21 mouse cellular contexts compared by ENCODE assay signal in genomic region chr7:25449913-25450890, GRCm38 (mm10). TPM values are rescaled to one million over a fixed set of nuclear protein-coding genes. Genes with fewer than 3 reads are reported as not detected.
A peak's percentile ranks its signal among the peaks of the same experiment; 100 is the strongest.
DNase-seq lines count a peak whose midpoint lies in the region; ATAC-seq and TF ChIP-seq lines count a peak whose summit lies in the region.
"Had no signal": no experiment of that assay in that cellular context is flagged by ENCODE, and none has a peak within 500 bp of the region (broad histone marks: within the 10 kb centered on the region; RNA-seq: fewer than 3 reads in every experiment).

No protein-coding gene starts in this region.

- 0 out of 2 replicates have a peak overlapping the region, but pooled peaks have one; percentile 22 for H3K4me2 ChIP-seq in intestine, embryonic 15.5 days (replicated peaks)
- H3K4me2 ChIP-seq in kidney, embryonic 15.5 days = no peak overlapping the region
- peak overlapping the region; percentile 18; the same call in 1 of the 2 replicates for H3K4me2 ChIP-seq in liver, embryonic 16.5 days (ENCODE audit: low read depth, low read length)
- no peak overlapping the region for H3K4me2 ChIP-seq in midbrain, postnatal 0 days (ENCODE audit: low read depth, low read length, poor library complexity, severe bottlenecking)
- H3K4me2 ChIP-seq: hindbrain, embryonic 14.5 days; limb, embryonic 12.5 days had no signal

- no peaks in the 10 kb centered on the region for H3K9me3 ChIP-seq in heart, embryonic 10.5 days
- H3K9me3 ChIP-seq in intestine, embryonic 15.5 days = no peaks in the 10 kb centered on the region
- H3K9me3 ChIP-seq in kidney, embryonic 15.5 days (replicated peaks) = no peaks in the 10 kb centered on the region
- H3K9me3 ChIP-seq in liver, embryonic 16.5 days (replicated peaks; ENCODE audit: control insufficient read depth, low read length) = no peaks in the 10 kb centered on the region
- H3K9me3 ChIP-seq in midbrain, postnatal 0 days (ENCODE audit: low read length) = no peaks in the 10 kb centered on the region
- H3K9me3 ChIP-seq: forebrain, embryonic 10.5 days; limb, embryonic 12.5 days had no signal

- ATAC-seq in intestine, embryonic 15.5 days = peak; percentile 85
- peak; percentile 62; the same call in 1 of the 2 replicates for ATAC-seq in kidney, embryonic 15.5 days (replicated peaks; ENCODE audit: low FRiP score)
- peak; percentile 72 for ATAC-seq in liver, embryonic 16.5 days (ENCODE audit: low read depth)
- ATAC-seq in midbrain, postnatal 0 days (ENCODE audit: low FRiP score) = no peak

- intact Hi-C loops in heart, postnatal 36 days (cut with DNase I) = no loop called here

- H3K9ac ChIP-seq in intestine, embryonic 15.5 days = no peak overlapping the region
- no peak overlapping the region for H3K9ac ChIP-seq in kidney, embryonic 15.5 days
- no peak overlapping the region for H3K9ac ChIP-seq in liver, embryonic 16.5 days (ENCODE audit: low read depth, low read length)
- H3K9ac ChIP-seq in midbrain, postnatal 0 days (replicated peaks; ENCODE audit: low read length, poor library complexity, severe bottlenecking) = no peak overlapping the region
- H3K9ac ChIP-seq: hindbrain, embryonic 14.5 days; limb, embryonic 12.5 days had no signal

- peak; percentile 54 for DNase-seq in heart, embryonic 10.5 days (ENCODE audit: low spot score)
- DNase-seq in heart, postnatal 36 days = no peak
- DNase-seq in layer of hippocampus, adult 8-10 months (ENCODE audit: low spot score in 2 of 2) = no peak
- DNase-seq in midbrain, postnatal 0 days (ENCODE audit: low spot score) = no peak
- no peak for DNase-seq in spleen, postnatal 10 days (ENCODE audit: low spot score in 2 of 2)
- DNase-seq: cerebellum, adult 11 months; cerebellum, postnatal 25 days; retina, postnatal 1 day; thymus, postnatal 25 days had no signal

- no peak overlapping the region for H3K4me3 ChIP-seq in heart, embryonic 10.5 days
- H3K4me3 ChIP-seq in intestine, embryonic 15.5 days (replicated peaks) = no peak overlapping the region
- H3K4me3 ChIP-seq in kidney, embryonic 15.5 days (replicated peaks) = no peak overlapping the region
- H3K4me3 ChIP-seq in liver, embryonic 16.5 days (ENCODE audit: low read depth, low read length) = no peak overlapping the region
- no peak overlapping the region for H3K4me3 ChIP-seq in midbrain, postnatal 0 days (ENCODE audit: low read depth, low read length)
- H3K4me3 ChIP-seq: forebrain, embryonic 10.5 days; limb, embryonic 12.5 days had no signal

- H3K4me1 ChIP-seq in heart, embryonic 10.5 days = peaks cover 8% of the 10 kb centered on the region
- H3K4me1 ChIP-seq in intestine, embryonic 15.5 days (replicated peaks) = no peaks in the 10 kb centered on the region
- H3K4me1 ChIP-seq in kidney, embryonic 15.5 days = peaks cover 9% of the 10 kb centered on the region
- no peaks in the 10 kb centered on the region; the same call in 1 of the 2 replicates for H3K4me1 ChIP-seq in liver, embryonic 16.5 days (ENCODE audit: control insufficient read depth, low read depth, low read length)
- no peaks in the 10 kb centered on the region for H3K4me1 ChIP-seq in midbrain, postnatal 0 days (ENCODE audit: insufficient read depth, low read length)
- H3K4me1 ChIP-seq: forebrain, embryonic 10.5 days; limb, embryonic 12.5 days had no signal

- no peaks in the 10 kb centered on the region for H3K27me3 ChIP-seq in heart, embryonic 10.5 days (ENCODE audit: insufficient read depth, poor library complexity, severe bottlenecking)
- H3K27me3 ChIP-seq in intestine, embryonic 15.5 days (replicated peaks) = no peaks in the 10 kb centered on the region
- no peaks in the 10 kb centered on the region for H3K27me3 ChIP-seq in kidney, embryonic 15.5 days
- no peaks in the 10 kb centered on the region for H3K27me3 ChIP-seq in liver, embryonic 16.5 days (ENCODE audit: control insufficient read depth, insufficient read depth, low read depth, low read length)
- H3K27me3 ChIP-seq in midbrain, postnatal 0 days (ENCODE audit: insufficient read depth, low read length) = no peaks in the 10 kb centered on the region
- H3K27me3 ChIP-seq: CH12.LX; limb, embryonic 12.5 days had no signal

- no peak overlapping the region for H3K27ac ChIP-seq in heart, embryonic 10.5 days
- H3K27ac ChIP-seq in intestine, embryonic 15.5 days = no peak overlapping the region
- 0 out of 2 replicates have a peak overlapping the region, but pooled peaks have one; percentile 22 for H3K27ac ChIP-seq in kidney, embryonic 15.5 days
- H3K27ac ChIP-seq in liver, embryonic 16.5 days (ENCODE audit: low read length) = peak overlapping the region; percentile 57; the same call in 1 of the 2 replicates
- H3K27ac ChIP-seq in midbrain, postnatal 0 days (ENCODE audit: low read depth, low read length) = no peak overlapping the region
- H3K27ac ChIP-seq: forebrain, embryonic 10.5 days; hindbrain, embryonic 14.5 days; limb, embryonic 12.5 days had no signal

- TF ChIP-seq CTCF in midbrain, postnatal 0 days (IDR thresholded peaks at IDR 0.05) = no peak

- 34% methylated on average over 9 of the region's 9 CpGs for WGBS in heart, embryonic 10.5 days
- WGBS in intestine, embryonic 15.5 days = 30% methylated on average over 9 of the region's 9 CpGs
- 25% methylated on average over 9 of the region's 9 CpGs for WGBS in kidney, embryonic 15.5 days
- WGBS in liver, embryonic 16.5 days (ENCODE audit: insufficient replicate concordance) = 32% methylated on average over 9 of the region's 9 CpGs
- WGBS in midbrain, postnatal 0 days = 73% methylated on average over 9 of the region's 9 CpGs

- no peaks in the 10 kb centered on the region for H3K36me3 ChIP-seq in heart, embryonic 10.5 days
- H3K36me3 ChIP-seq in intestine, embryonic 15.5 days = no peaks in the 10 kb centered on the region
- no peaks in the 10 kb centered on the region for H3K36me3 ChIP-seq in kidney, embryonic 15.5 days
- H3K36me3 ChIP-seq in liver, embryonic 16.5 days (ENCODE audit: control insufficient read depth, insufficient read depth) = no peaks in the 10 kb centered on the region
- no peaks in the 10 kb centered on the region for H3K36me3 ChIP-seq in midbrain, postnatal 0 days (ENCODE audit: insufficient read depth, low read length)
- H3K36me3 ChIP-seq: forebrain, embryonic 10.5 days; limb, embryonic 12.5 days had no signal

RNA-seq across cellular contexts. Expression of gene Ceacam1, which starts 27.2 kb away (rescaled TPM):
- polyA plus RNA-seq in heart, embryonic 10.5 days (2016; fragmentation: Nextera tagmentation; extraction: Ambion mirVana) = 1.3 and 1.6 TPM in 2 replicates
- 10 to 100 TPM; 12.0 to 15.8 TPM for total RNA-seq in heart, postnatal 36 days (2021)
- polyA plus RNA-seq in intestine, embryonic 15.5 days (2015; fragmentation: Nextera tagmentation; extraction: Ambion mirVana) = 31.4 and 32.3 TPM in 2 replicates
- 3.9 and 11.4 TPM in 2 replicates for polyA plus RNA-seq in kidney, embryonic 15.5 days (2015; fragmentation: Nextera tagmentation; extraction: Ambion mirVana)
- polyA plus RNA-seq in liver, embryonic 16.5 days (2015; fragmentation: Nextera tagmentation; extraction: Ambion mirVana) = 15.0 and 19.6 TPM in 2 replicates
- total RNA-seq in layer of hippocampus, adult 8-10 months (2022) = 1 to 10 TPM; 2.3 to 5.1 (median 2.8) TPM
- 1.4 and 2.9 TPM in 2 replicates for total RNA-seq in midbrain, postnatal 0 days (2014; rRNA removed)
- 0.84 and 0.94 TPM in 2 replicates for polyA plus RNA-seq in midbrain, postnatal 0 days (2015; fragmentation: Nextera tagmentation; extraction: Ambion mirVana)

RNA-seq across cellular contexts. Expression of gene Cxcl17, which starts 37.5 kb away (rescaled TPM):
- 0.32 and 0.36 TPM in 2 replicates for polyA plus RNA-seq in heart, embryonic 10.5 days (2016; fragmentation: Nextera tagmentation; extraction: Ambion mirVana)
- total RNA-seq in heart, postnatal 36 days (2021) = not detected
- 0.45 TPM in 1 of 2 replicates, not detected in the other for polyA plus RNA-seq in intestine, embryonic 15.5 days (2015; fragmentation: Nextera tagmentation; extraction: Ambion mirVana)
- polyA plus RNA-seq in kidney, embryonic 15.5 days (2015; fragmentation: Nextera tagmentation; extraction: Ambion mirVana) = 0.45 and 0.84 TPM in 2 replicates
- 0.15 TPM in 1 of 2 replicates, not detected in the other for polyA plus RNA-seq in liver, embryonic 16.5 days (2015; fragmentation: Nextera tagmentation; extraction: Ambion mirVana)
- not detected for total RNA-seq in layer of hippocampus, adult 8-10 months (2022)
- total RNA-seq in midbrain, postnatal 0 days (2014; rRNA removed) = not detected in 2 replicates
- 0.38 and 0.57 TPM in 2 replicates for polyA plus RNA-seq in midbrain, postnatal 0 days (2015; fragmentation: Nextera tagmentation; extraction: Ambion mirVana)
- total RNA-seq: CH12.LX; granulocyte monocyte progenitor cell, adult 5-6 weeks; left cerebral cortex, adult 18-20 months; megakaryocyte, adult 5-6 weeks; neutrophil, adult 5-6 weeks had no signal
- polyA plus RNA-seq: lung, embryonic 16.5 days had no signal

RNA-seq across cellular contexts. Expression of gene Lipe, which starts 51.7 kb away (rescaled TPM):
- 3.3 and 4.7 TPM in 2 replicates for polyA plus RNA-seq in heart, embryonic 10.5 days (2016; fragmentation: Nextera tagmentation; extraction: Ambion mirVana)
- 10 to 100 TPM; 53.3 to 57.8 TPM for total RNA-seq in heart, postnatal 36 days (2021)
- 7.0 and 8.8 TPM in 2 replicates for polyA plus RNA-seq in intestine, embryonic 15.5 days (2015; fragmentation: Nextera tagmentation; extraction: Ambion mirVana)
- polyA plus RNA-seq in kidney, embryonic 15.5 days (2015; fragmentation: Nextera tagmentation; extraction: Ambion mirVana) = 9.6 and 12.2 TPM in 2 replicates
- polyA plus RNA-seq in liver, embryonic 16.5 days (2015; fragmentation: Nextera tagmentation; extraction: Ambion mirVana) = 3.4 and 3.8 TPM in 2 replicates
- total RNA-seq in layer of hippocampus, adult 8-10 months (2022) = 10 to 100 TPM in 1 of 4 experiments, 1 to 10 TPM in 3; 7.1 to 10.3 (median 9.0) TPM
- 10.6 and 11.6 TPM in 2 replicates for total RNA-seq in midbrain, postnatal 0 days (2014; rRNA removed)
- 6.9 and 7.6 TPM in 2 replicates for polyA plus RNA-seq in midbrain, postnatal 0 days (2015; fragmentation: Nextera tagmentation; extraction: Ambion mirVana)

Comparison
In these comparisons a context has a peak if more than half of its experiments do, and no peak if none do; other contexts are left out.
1. H3K27ac ChIP-seq: peak in kidney, embryonic 15.5 days (single experiment) and liver, embryonic 16.5 days (single experiment); none in heart, embryonic 10.5 days (single experiment), intestine, embryonic 15.5 days (single experiment) and midbrain, postnatal 0 days (single experiment).
2. H3K4me2 ChIP-seq: peak in intestine, embryonic 15.5 days (single experiment) and liver, embryonic 16.5 days (single experiment); none in kidney, embryonic 15.5 days (single experiment) and midbrain, postnatal 0 days (single experiment).